Mouse (Mus musculus) heart, embryonic 16.5 days (tissue): ENCODE data around the gene Anxa10. TPM values are rescaled to one million over a fixed set of nuclear protein-coding genes. Genes with fewer than 3 reads are reported as not detected.

Experiments used
- ATAC-seq: fragments of 200-750 bp; cut with Nextera tagmentation; replicated peaks from 2 replicates; pipeline ENCODE4 v1.8.0; 2017; ENCODE audit warnings: moderate number of reproducible peaks; ENCODE audit not compliant: insufficient read depth, low FRiP score; ENCODE audit errors: extremely low read depth
- H3K27ac ChIP-seq: fragments of 300-500 bp; sonication (generic); 2 replicates; pipeline ENCODE4 v1.5.1; 2014; ENCODE audit warnings: mild to moderate bottlenecking, low read length, control low read depth, moderate library complexity
- H3K27me3 ChIP-seq: fragments of 300-500 bp; sonication (generic); 2 replicates; pipeline ENCODE4 v1.6.1; 2014; ENCODE audit warnings: low read length, mixed read lengths; ENCODE audit not compliant: control insufficient read depth, insufficient read depth
- H3K36me3 ChIP-seq: fragments of 300-500 bp; sonication (generic); 2 replicates; pipeline ENCODE4 v1.6.1; 2014; ENCODE audit not compliant: control insufficient read depth, insufficient read depth
- H3K4me1 ChIP-seq: fragments of 300-500 bp; sonication (generic); 2 replicates; pipeline ENCODE4 v1.6.1; 2014; ENCODE audit warnings: low read length, mixed read lengths; ENCODE audit not compliant: control insufficient read depth, insufficient read depth
- H3K4me2 ChIP-seq: fragments of 300-500 bp; sonication (generic); 2 replicates; pipeline ENCODE4 v1.6.1; 2014; ENCODE audit warnings: low read depth, mild to moderate bottlenecking, control low read depth, low read length
- H3K4me3 ChIP-seq: fragments of 300-500 bp; sonication (generic); 2 replicates; pipeline ENCODE4 v1.5.1; 2014; ENCODE audit warnings: mild to moderate bottlenecking, control low read depth, low read length
- H3K9ac ChIP-seq: fragments of 300-500 bp; sonication (generic); 2 replicates; pipeline ENCODE4 v1.6.1; 2014; ENCODE audit warnings: low read length, control low read depth
- H3K9me3 ChIP-seq: fragments of 300-500 bp; sonication (generic); replicated peaks from 2 replicates; pipeline ENCODE4 v1.6.1; 2016; ENCODE audit warnings: low read length; ENCODE audit not compliant: control insufficient read depth
- WGBS: fragments of 180-500 bp; shearing (Covaris S2); extraction: QIAGEN DNeasy Blood & Tissue Kit; methylation state at CpG from one replicate; pipeline ENCODE4 v1.1.7; 2014; 5-methylcytosine and 5-hydroxymethylcytosine counted together
- polyA plus RNA-seq: library from polyadenylated mRNA; unstranded; fragments of >200 nt; fragmentation: Nextera tagmentation; extraction: Ambion mirVana; gene quantifications from 2 replicates; pipeline ENCODE4 v1.2.1, GENCODE M21; 2015

The Anxa10 gene
- polyA plus RNA-seq: 0.12 TPM in 1 of 2 replicates, not detected in the other

- Histone ChIP-seq H3K4me3 (no peak within 1 kb of the TSS), H3K9ac (no peak within 1 kb of the TSS), H3K9me3 (no peaks in the 10 kb centered on the region), H3K27me3 (no peaks in the 10 kb centered on the region), H3K4me2 (no peak within 1 kb of the TSS), H3K36me3 (no peaks in the 10 kb centered on the region), H3K4me1 (no peaks in the 10 kb centered on the region), H3K27ac (no peak within 1 kb of the TSS)
- no peak for ATAC-seq
- 81% methylated on average over 2 of the region's 2 CpGs for WGBS
Measured at GRCm38 (mm10) chr8:62123098-62123497, at the start of gene Anxa10. Gene Anxa10, minus strand, starts transcription at chr8:62123150.

DNA sequence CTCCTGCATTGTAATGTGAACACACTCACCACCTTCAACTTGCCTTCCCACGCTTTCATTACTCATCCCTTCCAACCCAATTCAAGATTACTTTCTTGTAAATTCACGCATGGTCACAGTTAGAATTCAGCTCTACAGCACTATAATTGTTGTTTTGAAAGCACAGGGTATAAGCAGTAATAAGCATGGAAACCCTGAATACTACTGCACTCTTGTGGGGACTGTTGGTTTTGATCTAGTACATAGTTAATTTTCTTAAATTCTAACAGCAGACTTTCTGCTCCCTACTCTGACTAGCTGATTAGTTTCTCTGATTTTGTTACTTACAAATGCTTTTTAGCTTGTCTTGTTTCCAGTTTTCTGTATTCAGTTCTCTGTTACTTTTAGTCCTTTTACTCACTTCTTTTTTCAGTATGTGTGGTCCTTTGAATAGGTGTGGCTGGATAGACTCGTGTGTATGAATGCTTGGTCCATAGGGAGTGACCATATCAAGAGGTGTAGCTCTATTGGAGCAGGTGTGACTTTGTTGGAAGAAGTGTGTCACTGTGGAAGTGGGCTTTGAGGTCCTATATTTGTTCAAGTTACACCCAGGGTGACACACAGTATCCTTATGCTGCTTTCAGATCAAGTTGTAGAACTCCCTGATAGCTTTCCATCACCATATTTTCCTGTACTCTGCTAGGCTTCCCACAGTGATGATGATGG lies 9.9 kb upstream of the Anxa10 start:
- Histone ChIP-seq H3K4me3 (no peak overlapping the region), H3K9ac (no peak overlapping the region), H3K4me1 (no peaks in the 10 kb centered on the region), H3K27ac (no peak overlapping the region), H3K4me2 (no peak overlapping the region), H3K9me3 (no peaks in the 10 kb centered on the region), H3K36me3 (no peaks in the 10 kb centered on the region), H3K27me3 (no peaks in the 10 kb centered on the region)
- no peak for ATAC-seq
- WGBS: 75% methylated on average over 3 of the region's 3 CpGs

- Histone ChIP-seq H3K27me3 (no peaks in the 10 kb centered on the region), H3K36me3 (no peaks in the 10 kb centered on the region), H3K4me3 (no peak overlapping the region), H3K4me2 (no peak overlapping the region), H3K9me3 (no peaks in the 10 kb centered on the region), H3K9ac (no peak overlapping the region), H3K27ac (no peak overlapping the region), H3K4me1 (no peaks in the 10 kb centered on the region)
- ATAC-seq: no peak
- WGBS: 82% methylated on average over 2 of the region's 2 CpGs
Measured at GRCm38 (mm10) chr8:62097213-62097612, 25.7 kb downstream of the Anxa10 start.

DNA sequence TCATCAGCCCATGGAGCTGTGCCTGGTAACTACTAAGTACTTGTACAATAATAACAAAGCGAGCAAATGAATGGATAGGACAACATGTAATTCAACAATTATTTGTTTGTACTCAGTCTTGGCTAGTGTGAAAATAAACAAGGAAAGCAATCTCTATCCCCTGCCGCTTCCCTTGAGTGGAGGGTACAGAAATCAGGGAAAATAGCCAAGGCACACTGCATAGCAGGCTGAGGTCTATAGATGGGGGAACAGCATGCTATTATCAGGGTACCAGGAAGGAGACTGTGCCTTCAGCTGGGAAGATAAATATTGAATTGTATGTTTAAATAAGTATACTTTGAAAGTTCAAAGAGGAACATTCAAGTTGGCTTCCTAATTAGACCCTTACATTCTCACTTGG lies 41.1 kb downstream of the Anxa10 start:
- H3K4me2 ChIP-seq: no peak overlapping the region
- H3K36me3 ChIP-seq: no peaks in the 10 kb centered on the region
- no peaks in the 10 kb centered on the region for H3K9me3 ChIP-seq
- no peaks in the 10 kb centered on the region for H3K27me3 ChIP-seq
- H3K4me1 ChIP-seq: no peaks in the 10 kb centered on the region
- ATAC-seq: no peak
- 83% methylated on average over 2 of the region's 2 CpGs for whole genome bisulfite sequencing
- no peak overlapping the region for H3K27ac ChIP-seq
- H3K9ac ChIP-seq: no peak overlapping the region
- no peak overlapping the region for H3K4me3 ChIP-seq

GRCm38 (mm10) chr8:62080195-62080802 lies 42.7 kb downstream of the Anxa10 start:
- Histone ChIP-seq H3K4me2 (no peak overlapping the region), H3K27ac (no peak overlapping the region), H3K9ac (no peak overlapping the region), H3K27me3 (no peaks in the 10 kb centered on the region), H3K9me3 (no peaks in the 10 kb centered on the region), H3K36me3 (no peaks in the 10 kb centered on the region), H3K4me3 (no peak overlapping the region), H3K4me1 (no peaks in the 10 kb centered on the region)
- no peak for ATAC-seq
- 38% methylated on average over 3 of the region's 3 CpGs for WGBS

DNA sequence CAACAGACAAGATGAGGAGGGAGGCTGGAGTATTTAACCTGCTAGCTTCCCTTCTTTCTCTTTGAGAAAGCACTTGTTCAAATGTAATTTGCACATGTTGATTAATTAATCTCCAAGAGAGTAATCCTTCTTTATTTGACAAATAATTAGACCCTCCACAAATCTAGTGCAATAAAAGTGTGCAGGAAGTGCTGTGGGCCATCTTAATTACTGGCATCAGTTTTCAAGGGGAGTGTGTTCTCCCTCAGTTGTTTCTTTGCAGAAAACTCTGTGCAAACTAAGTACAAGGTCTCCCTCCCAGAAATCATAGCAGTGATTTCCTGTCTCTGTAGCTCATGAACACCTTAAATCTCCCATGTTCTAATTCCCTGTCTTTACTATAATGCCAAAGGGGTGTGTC lies 54.6 kb downstream of the Anxa10 start:
- H3K9ac ChIP-seq: no peak overlapping the region
- no peak overlapping the region for H3K4me2 ChIP-seq
- no peaks in the 10 kb centered on the region for H3K9me3 ChIP-seq
- no peak for ATAC-seq
- H3K4me3 ChIP-seq: no peak overlapping the region
- H3K27ac ChIP-seq: no peak overlapping the region
- no peaks in the 10 kb centered on the region for H3K36me3 ChIP-seq
- H3K4me1 ChIP-seq: no peaks in the 10 kb centered on the region
- H3K27me3 ChIP-seq: 0 out of 2 replicates have a peak, but pooled peaks cover 2% of the 10 kb centered on the region

GRCm38 (mm10) chr8:62060357-62060756 lies 62.6 kb downstream of the Anxa10 start:
- Histone ChIP-seq H3K4me2 (no peak overlapping the region), H3K9me3 (no peaks in the 10 kb centered on the region), H3K27me3 (no peaks in the 10 kb centered on the region), H3K36me3 (no peaks in the 10 kb centered on the region), H3K9ac (no peak overlapping the region), H3K27ac (no peak overlapping the region), H3K4me1 (no peaks in the 10 kb centered on the region), H3K4me3 (no peak overlapping the region)
- ATAC-seq: no peak

GRCm38 (mm10) chr8:62046809-62047208 lies 76.1 kb downstream of the Anxa10 start:
- no peaks in the 10 kb centered on the region for H3K9me3 ChIP-seq
- no peak overlapping the region for H3K27ac ChIP-seq
- WGBS: 21% methylated on average over 2 of the region's 2 CpGs
- H3K4me3 ChIP-seq: no peak overlapping the region
- H3K27me3 ChIP-seq: no peaks in the 10 kb centered on the region
- no peaks in the 10 kb centered on the region for H3K4me1 ChIP-seq
- H3K9ac ChIP-seq: no peak overlapping the region
- ATAC-seq: no peak
- H3K36me3 ChIP-seq: no peaks in the 10 kb centered on the region
- H3K4me2 ChIP-seq: no peak overlapping the region

DNA sequence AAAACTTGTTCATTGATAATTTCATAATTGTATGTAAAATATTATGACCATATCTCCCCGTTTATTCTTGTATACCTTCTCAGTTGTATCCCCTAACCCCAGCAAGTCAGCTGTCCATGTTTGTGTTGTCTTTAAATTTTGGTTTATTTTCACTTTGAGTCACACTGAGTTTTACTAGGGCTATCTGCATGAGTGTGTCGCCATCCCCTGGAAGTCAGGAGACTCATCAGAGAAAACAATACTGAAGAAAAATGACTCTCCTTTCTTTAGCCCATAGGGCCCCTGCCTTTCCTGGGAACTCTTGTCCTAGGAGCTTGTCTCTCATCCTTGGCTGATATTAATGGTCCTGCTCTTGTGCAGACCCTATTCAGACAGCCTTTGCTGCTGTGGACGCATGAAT lies 88.6 kb downstream of the Anxa10 start:
- Histone ChIP-seq H3K4me2 (no peak overlapping the region), H3K27me3 (no peaks in the 10 kb centered on the region), H3K4me1 (no peaks in the 10 kb centered on the region), H3K9me3 (0 out of 2 replicates have a peak, but pooled peaks cover 4% of the 10 kb centered on the region), H3K9ac (no peak overlapping the region), H3K27ac (no peak overlapping the region), H3K4me3 (no peak overlapping the region), H3K36me3 (no peaks in the 10 kb centered on the region; the same call in 1 of the 2 replicates)
- WGBS: 44% methylated on average over 3 of the region's 3 CpGs
- no peak for ATAC-seq
